Mouse (Mus musculus) cerebellum, adult 2 months (tissue): ENCODE data around the gene Fig4.

ENCODE experiments used
- CTCF ChIP-seq: fragments of 200-500 bp; IDR thresholded peaks from 2 replicates; pipeline ENCODE4 v1.5.1; 2011; ENCODE audit warnings: low read depth, mild to moderate bottlenecking, control low read depth, low read length, moderate library complexity, borderline replicate concordance; ENCODE audit not compliant: insufficient read depth
- POLR2A ChIP-seq: fragments of 200-500 bp; IDR thresholded peaks from 2 replicates; pipeline ENCODE4 v1.6.1; 2011; ENCODE audit warnings: low read length, control low read depth, borderline replicate concordance; ENCODE audit not compliant: insufficient read depth

GRCm38 (mm10) chr10:41221204-41221603 lies 81.9 kb downstream of the Fig4 start:
- TF ChIP-seq CTCF (no peak), POLR2A (no peak)
